Mouse (Mus musculus): ENCODE measurements around the gene Foxi3.

GRCm38 (mm10) chr6:70973066-70973465 is 16.7 kb downstream of the Foxi3 start:
- TF ChIP-seq CTCF (IDR thresholded peaks at IDR 0.05; ENCODE audit: low read depth, low read length) = no peak
- TF ChIP-seq POLR2A (IDR thresholded peaks at IDR 0.05; ENCODE audit: borderline replicate concordance, low read depth, low read length) = no peak

All from bone marrow macrophage, adult 2 months (primary cell).